In genomic region chr2:5160236-5160848, GRCm38 (mm10) we compare ENCODE assay signal across 19 mouse cellular contexts. TPM values are rescaled to one million over a fixed set of nuclear protein-coding genes. Genes with fewer than 3 reads are reported as not detected.
A peak's percentile ranks its signal among the peaks of the same experiment; 100 is the strongest.
DNase-seq lines count a peak whose midpoint lies in the region; ATAC-seq and TF ChIP-seq lines count a peak whose summit lies in the region.
"Had no signal": no experiment of that assay in that cellular context is flagged by ENCODE, and none has a peak within 500 bp of the region (broad histone marks: within the 10 kb centered on the region; RNA-seq: fewer than 3 reads in every experiment).

No protein-coding gene starts in this region.

- H3K27ac ChIP-seq in intestine, embryonic 14.5 days (ENCODE audit: low read depth): no peak overlapping the region
- no peak overlapping the region for H3K27ac ChIP-seq in intestine, embryonic 16.5 days (ENCODE audit: low read length)
- no peak overlapping the region for H3K27ac ChIP-seq in hindbrain, embryonic 14.5 days
- H3K27ac ChIP-seq in neural tube, embryonic 13.5 days (replicated peaks): no peak overlapping the region
- H3K27ac ChIP-seq: embryonic facial prominence, embryonic 15.5 days; forebrain, embryonic 15.5 days; gastrocnemius, adult 2 months; heart, adult 2 months; limb, embryonic 10.5 days; liver, embryonic 12.5 days; lung, embryonic 15.5 days had no signal

- 0 out of 2 replicates have a peak, but pooled peaks have one; percentile 32 for ATAC-seq in intestine, embryonic 14.5 days (replicated peaks; ENCODE audit: low FRiP score, low TSS enrichment, low read depth)
- ATAC-seq in intestine, embryonic 16.5 days: no peak
- peak; percentile 70; the same call in 1 of the 2 replicates for ATAC-seq in hindbrain, embryonic 14.5 days (ENCODE audit: low FRiP score)
- peak; percentile 71 for ATAC-seq in neural tube, embryonic 13.5 days (ENCODE audit: low read depth)
- no peak for ATAC-seq in erythroid progenitor cell, adult 5-6 weeks (replicated peaks; ENCODE audit: low FRiP score, poor library complexity, severe bottlenecking)
- ATAC-seq: forebrain, embryonic 15.5 days had no signal

- H3K27me3 ChIP-seq in intestine, embryonic 14.5 days (replicated peaks; ENCODE audit: control insufficient read depth, insufficient read depth, low read length): 0 out of 2 replicates have a peak, but pooled peaks cover 3% of the 10 kb centered on the region
- H3K27me3 ChIP-seq in intestine, embryonic 16.5 days (replicated peaks; ENCODE audit: control insufficient read depth, insufficient read depth, low read length): no peaks in the 10 kb centered on the region
- no peaks in the 10 kb centered on the region for H3K27me3 ChIP-seq in hindbrain, embryonic 14.5 days (ENCODE audit: control insufficient read depth, insufficient read depth, low read length)
- no peaks in the 10 kb centered on the region for H3K27me3 ChIP-seq in neural tube, embryonic 13.5 days
- H3K27me3 ChIP-seq: embryonic facial prominence, embryonic 15.5 days; forebrain, embryonic 15.5 days; liver, embryonic 12.5 days; lung, embryonic 15.5 days had no signal

- H3K4me1 ChIP-seq in intestine, embryonic 14.5 days (replicated peaks; ENCODE audit: control insufficient read depth, insufficient read depth, low read length): 0 out of 2 replicates have a peak, but pooled peaks cover 4% of the 10 kb centered on the region
- 0 out of 2 replicates have a peak, but pooled peaks cover 4% of the 10 kb centered on the region for H3K4me1 ChIP-seq in intestine, embryonic 16.5 days (ENCODE audit: control insufficient read depth, insufficient read depth, low read length)
- peaks cover 5% of the 10 kb centered on the region; the same call in 1 of the 2 replicates for H3K4me1 ChIP-seq in hindbrain, embryonic 14.5 days (replicated peaks; ENCODE audit: control insufficient read depth, insufficient read depth, low read length)
- H3K4me1 ChIP-seq in neural tube, embryonic 13.5 days (replicated peaks): peaks cover 10% of the 10 kb centered on the region; the same call in 1 of the 2 replicates
- H3K4me1 ChIP-seq: forebrain, embryonic 15.5 days; lung, embryonic 15.5 days had no signal

- no peak for TF ChIP-seq CTCF in brain, embryonic 14.5 days (IDR thresholded peaks at IDR 0.05; ENCODE audit: borderline replicate concordance, extremely low read depth, insufficient read depth, insufficient read length)

- H3K4me3 ChIP-seq in intestine, embryonic 14.5 days (ENCODE audit: low read depth, low read length): no peak overlapping the region
- H3K4me3 ChIP-seq in intestine, embryonic 16.5 days (ENCODE audit: low read length): no peak overlapping the region
- H3K4me3 ChIP-seq in hindbrain, embryonic 14.5 days (replicated peaks; ENCODE audit: low read length): no peak overlapping the region
- no peak overlapping the region for H3K4me3 ChIP-seq in neural tube, embryonic 13.5 days
- H3K4me3 ChIP-seq: embryonic facial prominence, embryonic 15.5 days; forebrain, embryonic 15.5 days; gastrocnemius, adult 2 months; heart, adult 2 months; limb, embryonic 10.5 days; liver, embryonic 12.5 days; lung, embryonic 15.5 days had no signal

- no peak overlapping the region for H3K4me2 ChIP-seq in intestine, embryonic 14.5 days (ENCODE audit: low read length)
- no peak overlapping the region for H3K4me2 ChIP-seq in intestine, embryonic 16.5 days (ENCODE audit: low read depth, low read length)
- H3K4me2 ChIP-seq in hindbrain, embryonic 14.5 days (replicated peaks): no peak overlapping the region
- no peak overlapping the region for H3K4me2 ChIP-seq in neural tube, embryonic 13.5 days
- H3K4me2 ChIP-seq: embryonic facial prominence, embryonic 15.5 days; forebrain, embryonic 15.5 days; liver, embryonic 12.5 days; lung, embryonic 15.5 days had no signal

- H3K9me3 ChIP-seq in intestine, embryonic 14.5 days (ENCODE audit: control insufficient read depth, low read length): no peaks in the 10 kb centered on the region
- H3K9me3 ChIP-seq in intestine, embryonic 16.5 days (ENCODE audit: control insufficient read depth, low read length): no peaks in the 10 kb centered on the region
- H3K9me3 ChIP-seq in hindbrain, embryonic 14.5 days (ENCODE audit: control insufficient read depth, low read length): no peaks in the 10 kb centered on the region
- no peaks in the 10 kb centered on the region for H3K9me3 ChIP-seq in neural tube, embryonic 13.5 days
- H3K9me3 ChIP-seq: embryonic facial prominence, embryonic 15.5 days; forebrain, embryonic 15.5 days; G1E; limb, embryonic 10.5 days; liver, embryonic 12.5 days; lung, embryonic 15.5 days had no signal

- DNase-seq in intestine, embryonic 14.5 days (ENCODE audit: low spot score): no peak
- peak; percentile 51 for DNase-seq in brain, embryonic 14.5 days (ENCODE audit: low read depth)
- DNase-seq in hindbrain, embryonic 14.5 days (ENCODE audit: low spot score): peak; percentile 32
- DNase-seq in thymus, postnatal 4 days: no peak
- DNase-seq in adrenal gland, adult 8-10 months: no peak
- DNase-seq: gastrocnemius, adult 2 months; heart, adult 2 months; heart, postnatal 36 days; kidney, adult 18-20 months; layer of hippocampus, postnatal 36 days had no signal

- WGBS in intestine, embryonic 14.5 days: 59% methylated on average over 11 of the region's 11 CpGs
- 68% methylated on average over 11 of the region's 11 CpGs for WGBS in intestine, embryonic 16.5 days
- WGBS in hindbrain, embryonic 14.5 days: 65% methylated on average over 11 of the region's 11 CpGs
- WGBS in neural tube, embryonic 13.5 days: 63% methylated on average over 11 of the region's 11 CpGs

- no peak for TF ChIP-seq POLR2A in brain, embryonic 14.5 days (IDR thresholded peaks at IDR 0.05; ENCODE audit: borderline replicate concordance, extremely low read depth, insufficient read depth, insufficient read length, poor library complexity, severe bottlenecking)

- no peaks in the 10 kb centered on the region for H3K36me3 ChIP-seq in intestine, embryonic 14.5 days (ENCODE audit: control insufficient read depth, insufficient read depth, low read length)
- no peaks in the 10 kb centered on the region for H3K36me3 ChIP-seq in intestine, embryonic 16.5 days (ENCODE audit: control insufficient read depth, insufficient read depth, low read length)
- H3K36me3 ChIP-seq in hindbrain, embryonic 14.5 days (replicated peaks; ENCODE audit: control insufficient read depth, insufficient read depth): no peaks in the 10 kb centered on the region
- H3K36me3 ChIP-seq in neural tube, embryonic 13.5 days: no peaks in the 10 kb centered on the region
- H3K36me3 ChIP-seq: embryonic facial prominence, embryonic 15.5 days; forebrain, embryonic 15.5 days; G1E; limb, embryonic 10.5 days; liver, embryonic 12.5 days; lung, embryonic 15.5 days had no signal

- H3K9ac ChIP-seq in intestine, embryonic 14.5 days (ENCODE audit: low read length): no peak overlapping the region
- no peak overlapping the region for H3K9ac ChIP-seq in intestine, embryonic 16.5 days (ENCODE audit: low read depth, low read length)
- H3K9ac ChIP-seq in hindbrain, embryonic 14.5 days: no peak overlapping the region
- H3K9ac ChIP-seq in neural tube, embryonic 13.5 days: no peak overlapping the region
- H3K9ac ChIP-seq: embryonic facial prominence, embryonic 15.5 days; forebrain, embryonic 15.5 days; liver, embryonic 12.5 days; lung, embryonic 15.5 days had no signal

RNA-seq across cellular contexts. Expression of gene Ccdc3, which starts 22.8 kb away (rescaled TPM):
- 10.2 and 11.0 TPM in 2 replicates for polyA plus RNA-seq in intestine, embryonic 14.5 days (2014; fragmentation: Nextera tagmentation; extraction: Ambion mirVana)
- 4.6 and 9.8 TPM in 2 replicates for polyA plus RNA-seq in intestine, embryonic 16.5 days (2015; fragmentation: Nextera tagmentation; extraction: Ambion mirVana)
- 4.4 and 10.2 TPM in 2 replicates for polyA plus RNA-seq in brain, embryonic 14.5 days (2012; rRNA removed)
- polyA plus RNA-seq in hindbrain, embryonic 14.5 days (2014; fragmentation: Nextera tagmentation; extraction: Ambion mirVana): 13.9 and 16.6 TPM in 2 replicates
- polyA plus RNA-seq in neural tube, embryonic 13.5 days (2015; fragmentation: Nextera tagmentation; extraction: Ambion mirVana): 7.9 and 11.7 TPM in 2 replicates
- not detected in 2 replicates for total RNA-seq in erythroid progenitor cell, adult 5-6 weeks (2015; ENCODE audit: low replicate concordance)
- not detected in 2 replicates for total RNA-seq in erythroid progenitor cell, adult 5-6 weeks (2017; ENCODE audit: low replicate concordance)
- total RNA-seq in adrenal gland, adult 8-10 months (2022): 10 to 100 TPM in 2 of 4 experiments, 1 to 10 TPM in 2; 7.9 to 30.5 (median 11.8) TPM
- total RNA-seq: G1E had no signal
- polyA plus RNA-seq: G1E had no signal

Comparison
In these comparisons a context has a peak if more than half of its experiments do, and no peak if none do; other contexts are left out.
1. ATAC-seq: peak in intestine, embryonic 14.5 days (single experiment), hindbrain, embryonic 14.5 days (single experiment) and neural tube, embryonic 13.5 days (single experiment); none in intestine, embryonic 16.5 days (single experiment) and erythroid progenitor cell, adult 5-6 weeks (single experiment).
2. DNase-seq: peak in brain, embryonic 14.5 days (single experiment) and hindbrain, embryonic 14.5 days (single experiment); none in intestine, embryonic 14.5 days (single experiment), thymus, postnatal 4 days (single experiment) and adrenal gland, adult 8-10 months (single experiment).